Mouse (Mus musculus) lung, postnatal 0 days (tissue): ENCODE data around the gene Hmx1.

Experiments
- CTCF ChIP-seq: IDR thresholded peaks from 2 replicates; pipeline ENCODE4 v1.5.1; 2016; ENCODE audit warnings: antibody characterized with exemption, mild to moderate bottlenecking
- EP300 ChIP-seq: IDR thresholded peaks from 2 replicates; pipeline ENCODE4 v1.6.1; 2016; ENCODE audit warnings: antibody characterized with exemption, mild to moderate bottlenecking, control low read depth

- TF ChIP-seq CTCF = no peak
- no peak for TF ChIP-seq EP300
These were observed 8.9 kb downstream of the Hmx1 start for GRCm38 (mm10) chr5:35397642-35398309.
